In genomic region chr7:126695210-126695611, GRCm38 (mm10) we compare ENCODE assay signal across 8 mouse cellular contexts. TPM values are rescaled to one million over a fixed set of nuclear protein-coding genes. Genes with fewer than 3 reads are reported as not detected.
A peak's percentile ranks its signal among the peaks of the same experiment; 100 is the strongest.
DNase-seq lines count a peak whose midpoint lies in the region; ATAC-seq and TF ChIP-seq lines count a peak whose summit lies in the region.

TSS of gene Bola2 (plus strand) at chr7:126695401.

- H3K27ac ChIP-seq in hindbrain, postnatal 0 days, result peak within 1 kb of the TSS; percentile 90
- peak within 1 kb of the TSS; percentile 98 for H3K27ac ChIP-seq in stomach, embryonic 15.5 days

- no peaks in the 10 kb centered on the region for H3K27me3 ChIP-seq in hindbrain, postnatal 0 days (ENCODE audit: insufficient read depth, low read length)
- H3K27me3 ChIP-seq in stomach, embryonic 15.5 days (replicated peaks), result no peaks in the 10 kb centered on the region

- H3K36me3 ChIP-seq in hindbrain, postnatal 0 days (ENCODE audit: insufficient read depth, low read length), result peaks cover 25% of the 10 kb centered on the region
- peaks cover 17% of the 10 kb centered on the region for H3K36me3 ChIP-seq in stomach, embryonic 15.5 days

- intact Hi-C loops in gastrocnemius, postnatal 14 days (cut with DNase I; ENCODE audit: low total_unique reads), result no loop called here
- intact Hi-C loops in left cerebral cortex, postnatal 4 days (cut with DNase I), result no loop called here

- peak within 1 kb of the TSS; percentile 75 for H3K4me2 ChIP-seq in hindbrain, postnatal 0 days (ENCODE audit: low read depth, low read length)
- H3K4me2 ChIP-seq in stomach, embryonic 15.5 days, result peak within 1 kb of the TSS; percentile 95

- peak in 1 of 2 experiments; percentile 53 for DNase-seq in left cerebral cortex, adult 18-20 months (ENCODE audit: low spot score in 2 of 2)
- no peak for DNase-seq in left cerebral cortex, adult 11 months (ENCODE audit: low spot score)
- peak; percentile 74 for DNase-seq in brain, embryonic 14.5 days (ENCODE audit: low read depth)
- peak; percentile 71 for DNase-seq in gastrocnemius, postnatal 14 days
- DNase-seq in hindbrain, postnatal 0 days (ENCODE audit: low spot score), result peak; percentile 70
- DNase-seq in left cerebral cortex, postnatal 4 days, result peak; percentile 68
- DNase-seq in mesoderm, embryonic 11.5 days (ENCODE audit: low read depth, low spot score), result peak; percentile 60

- H3K9ac ChIP-seq in hindbrain, postnatal 0 days (replicated peaks; ENCODE audit: low read length), result peak within 1 kb of the TSS; percentile 71
- peak within 1 kb of the TSS; percentile 87 for H3K9ac ChIP-seq in stomach, embryonic 15.5 days

- TF ChIP-seq CTCF in brain, embryonic 14.5 days (IDR thresholded peaks at IDR 0.05; ENCODE audit: borderline replicate concordance, extremely low read depth, insufficient read depth, insufficient read length), result no peak
- no peak for TF ChIP-seq CTCF in hindbrain, postnatal 0 days (IDR thresholded peaks at IDR 0.05; ENCODE audit: low read depth)

- under 1% methylated on average over 31 of the region's 31 CpGs for WGBS in hindbrain, postnatal 0 days
- under 1% methylated on average over 31 of the region's 31 CpGs for WGBS in stomach, embryonic 15.5 days

- TF ChIP-seq POLR2A in brain, embryonic 14.5 days (IDR thresholded peaks at IDR 0.05; ENCODE audit: borderline replicate concordance, extremely low read depth, insufficient read depth, insufficient read length, poor library complexity, severe bottlenecking), result 0 out of 2 replicates have a peak, but pooled peaks have one; percentile 4

- no peaks in the 10 kb centered on the region for H3K9me3 ChIP-seq in hindbrain, postnatal 0 days (ENCODE audit: low read length)
- no peaks in the 10 kb centered on the region for H3K9me3 ChIP-seq in stomach, embryonic 15.5 days

- H3K4me3 ChIP-seq in hindbrain, postnatal 0 days (ENCODE audit: low read length), result peak within 1 kb of the TSS; percentile 69
- H3K4me3 ChIP-seq in stomach, embryonic 15.5 days (replicated peaks), result peak within 1 kb of the TSS; percentile 93

- peak; percentile 28 for ATAC-seq in hindbrain, postnatal 0 days
- ATAC-seq in stomach, embryonic 15.5 days (ENCODE audit: insufficient read depth, low FRiP score, low read depth), result peak; percentile 63; the same call in 1 of the 2 replicates

- H3K4me1 ChIP-seq in hindbrain, postnatal 0 days (ENCODE audit: insufficient read depth, low read length), result no peaks in the 10 kb centered on the region; the same call in 1 of the 2 replicates
- peaks cover 13% of the 10 kb centered on the region for H3K4me1 ChIP-seq in stomach, embryonic 15.5 days

RNA-seq across cellular contexts. Expression of gene Bola2, which starts in this region (rescaled TPM):
- total RNA-seq in left cerebral cortex, adult 18-20 months (2021), result 10 to 100 TPM; 90.5 to 94.8 TPM
- 39.8 and 55.6 TPM in 2 replicates for polyA plus RNA-seq in brain, embryonic 14.5 days (2012; rRNA removed)
- 10 to 100 TPM; 40.7 to 41.6 TPM for total RNA-seq in gastrocnemius, postnatal 14 days (2021)
- total RNA-seq in hindbrain, postnatal 0 days (2014; rRNA removed), result 67.1 and 122 TPM in 2 replicates
- polyA plus RNA-seq in hindbrain, postnatal 0 days (2015; fragmentation: Nextera tagmentation; extraction: Ambion mirVana), result 164 and 172 TPM in 2 replicates
- total RNA-seq in left cerebral cortex, postnatal 4 days (2021), result 100 to 1,000 TPM; 107 to 115 TPM
- polyA plus RNA-seq in stomach, embryonic 15.5 days (2015; fragmentation: Nextera tagmentation; extraction: Ambion mirVana), result 105 and 114 TPM in 2 replicates
